Mouse (Mus musculus) small intestine, adult 2 months (tissue): ENCODE data around the gene Map7.
A peak's percentile ranks its signal among the peaks of the same experiment; 100 is the strongest.

Experiments used
- CTCF ChIP-seq: fragments of 200-500 bp; IDR thresholded peaks from 2 replicates; pipeline ENCODE4 v1.5.1; 2012; ENCODE audit warnings: low read depth, mild to moderate bottlenecking, control low read depth, inconsistent platforms, low read length, moderate library complexity, mixed read lengths; ENCODE audit not compliant: insufficient replicate concordance, insufficient read length; ENCODE audit errors: extremely low read depth
- POLR2A ChIP-seq: fragments of 200-500 bp; IDR thresholded peaks from 2 replicates; pipeline ENCODE4 v1.6.1; 2012; ENCODE audit warnings: low read depth, mild to moderate bottlenecking, control low read depth, inconsistent platforms, low read length, moderate library complexity

DNA sequence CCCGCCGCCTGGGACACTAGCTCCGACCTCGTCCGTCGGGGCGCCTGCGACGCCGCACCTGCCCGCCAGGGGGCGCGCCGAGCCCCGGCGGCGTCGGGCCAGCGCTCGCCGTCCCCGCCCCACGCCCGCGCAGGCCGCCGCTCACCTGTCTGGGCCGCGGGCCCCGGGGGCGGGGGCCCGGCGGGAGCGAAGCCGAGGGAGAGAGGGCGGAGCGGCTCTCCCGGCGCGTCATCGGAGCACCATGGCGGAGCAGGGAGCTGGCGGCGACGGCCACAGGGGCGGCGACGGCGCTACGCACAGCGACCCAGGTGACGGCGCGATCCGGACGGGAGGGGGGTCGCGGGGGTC, 476 bp downstream of the Map7 start:
- TF ChIP-seq CTCF, result peak; percentile 57; the same call in 1 of the 2 replicates
- TF ChIP-seq POLR2A, result peak; percentile 60; the same call in 1 of the 2 replicates
